Mouse (Mus musculus) spleen, adult 2 months (tissue): Measurements from ENCODE around the gene Lexm.

ENCODE experiments used
- CTCF ChIP-seq: fragments of 200-500 bp; IDR thresholded peaks from 2 replicates; pipeline ENCODE4 v1.5.1; 2011; ENCODE audit warnings: mild to moderate bottlenecking, inconsistent platforms; ENCODE audit not compliant: insufficient read depth, insufficient read length, insufficient replicate concordance; ENCODE audit errors: extremely low read depth
- POLR2A ChIP-seq: fragments of 200-500 bp; IDR thresholded peaks from 2 replicates; pipeline ENCODE4 v1.6.1; 2011; ENCODE audit warnings: low read depth, low read length, inconsistent platforms

GRCm38 (mm10) chr4:106614180-106614797 lies 2.8 kb downstream of the Lexm start:
- TF ChIP-seq CTCF (peak; percentile 77; the same call in 1 of the 2 replicates), POLR2A (no peak)
